Mouse (Mus musculus) embryonic fibroblast, embryonic 13.5 days (primary cell): Measurements from ENCODE around the gene Gstm7.

Experiments used
- CTCF ChIP-seq: IDR thresholded peaks from 2 replicates; pipeline ENCODE4 v1.5.1; 2011; ENCODE audit warnings: mild to moderate bottlenecking, control low read depth, low read length, moderate library complexity, borderline replicate concordance; ENCODE audit not compliant: insufficient read depth
- POLR2A ChIP-seq: IDR thresholded peaks from 2 replicates; pipeline ENCODE4 v1.6.1; 2011; ENCODE audit warnings: low read depth, mild to moderate bottlenecking, control low read depth, low read length, moderate library complexity

- TF ChIP-seq CTCF (no peak), POLR2A (no peak)
These were observed 11.3 kb downstream of the Gstm7 start for GRCm38 (mm10) chr3:107920348-107920747.
